Mouse (Mus musculus) lung, embryonic 14.5 days (tissue): Measurements from ENCODE around the gene Prdx3. TPM values are rescaled to one million over a fixed set of nuclear protein-coding genes. Genes with fewer than 3 reads are reported as not detected.
A peak's percentile ranks its signal among the peaks of the same experiment; 100 is the strongest.

Experiments
- ATAC-seq: fragments of 200-750 bp; cut with Nextera tagmentation; 2 replicates; pipeline ENCODE4 v1.8.0; 2017; ENCODE audit warnings: mild to moderate bottlenecking, moderate TSS enrichment, moderate library complexity; ENCODE audit not compliant: insufficient read depth
- DNase-seq: peaks from one replicate; pipeline ENCODE4 v3.0.0-alpha.2; 2015
- H3K27ac ChIP-seq: fragments of 300-500 bp; sonication (generic); 2 replicates; pipeline ENCODE4 v1.5.1; 2014; ENCODE audit warnings: low read depth, mild to moderate bottlenecking, moderate library complexity
- H3K27me3 ChIP-seq: fragments of 300-500 bp; sonication (generic); 2 replicates; pipeline ENCODE4 v1.6.1; 2014; ENCODE audit warnings: low read length, control low read depth; ENCODE audit not compliant: insufficient read depth
- H3K36me3 ChIP-seq: fragments of 300-500 bp; sonication (generic); 2 replicates; pipeline ENCODE4 v1.6.1; 2014; ENCODE audit warnings: control low read depth; ENCODE audit not compliant: insufficient read depth
- H3K4me1 ChIP-seq: fragments of 300-500 bp; sonication (generic); 2 replicates; pipeline ENCODE4 v1.6.1; 2014; ENCODE audit warnings: antibody characterized with exemption, control low read depth; ENCODE audit not compliant: insufficient read depth
- H3K4me2 ChIP-seq: fragments of 300-500 bp; sonication (generic); 2 replicates; pipeline ENCODE4 v1.6.1; 2014; ENCODE audit warnings: mild to moderate bottlenecking
- H3K4me3 ChIP-seq: fragments of 300-500 bp; sonication (generic); 2 replicates; pipeline ENCODE4 v1.5.1; 2014; ENCODE audit warnings: low read depth, low read length
- H3K9ac ChIP-seq: fragments of 300-500 bp; sonication (generic); 2 replicates; pipeline ENCODE4 v1.6.1; 2014
- H3K9me3 ChIP-seq: fragments of 300-500 bp; sonication (generic); 2 replicates; pipeline ENCODE4 v1.6.1; 2016; ENCODE audit warnings: low read depth, low read length, control low read depth
- CTCF ChIP-seq: IDR thresholded peaks from 2 replicates; pipeline ENCODE4 v1.5.1; 2016; ENCODE audit warnings: antibody characterized with exemption, low read depth
- WGBS: fragments of 180-500 bp; shearing (Covaris S2); extraction: QIAGEN DNeasy Blood & Tissue Kit; methylation state at CpG from one replicate; pipeline ENCODE4 v1.1.7; 2014; 5-methylcytosine and 5-hydroxymethylcytosine counted together
- polyA plus RNA-seq: library from polyadenylated mRNA; unstranded; fragments of >200 nt; fragmentation: Nextera tagmentation; extraction: Ambion mirVana; gene quantifications from 2 replicates; pipeline ENCODE4 v1.2.1, GENCODE M21; 2014

The Prdx3 gene
- polyA plus RNA-seq, 1 experiment from 2014 or later = 115 TPM

DNA sequence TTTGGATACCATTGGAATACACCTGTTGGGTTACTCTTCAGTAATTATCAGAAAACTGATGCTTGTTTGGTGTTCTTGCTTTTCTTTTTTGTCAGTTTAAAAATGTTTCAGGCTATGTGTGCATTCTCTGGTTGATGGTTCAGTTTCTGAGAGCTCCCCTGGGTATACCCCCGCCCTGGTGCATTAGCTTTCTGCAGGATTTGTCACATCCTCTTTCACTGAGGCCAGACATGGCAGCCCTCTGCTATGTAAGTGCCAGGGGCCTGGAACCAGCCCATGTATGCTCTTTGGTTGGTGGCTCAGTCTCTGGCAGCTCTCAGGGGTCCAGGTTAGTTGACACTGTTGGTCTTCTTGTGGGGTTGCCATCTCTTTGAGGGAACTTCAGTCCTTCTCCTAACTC is 29.6 kb upstream of the Prdx3 start:
- no peak for DNase-seq
- no peaks in the 10 kb centered on the region for H3K9me3 ChIP-seq
- TF ChIP-seq CTCF = no peak
- H3K9ac ChIP-seq = no peak overlapping the region
- H3K27ac ChIP-seq = no peak overlapping the region
- no peaks in the 10 kb centered on the region for H3K4me1 ChIP-seq
- H3K4me3 ChIP-seq = no peak overlapping the region
- 96% methylated on average over 1 of the region's 1 CpGs for WGBS
- H3K4me2 ChIP-seq = no peak overlapping the region
- ATAC-seq = no peak
- H3K27me3 ChIP-seq = no peaks in the 10 kb centered on the region
- H3K36me3 ChIP-seq = no peaks in the 10 kb centered on the region

DNA sequence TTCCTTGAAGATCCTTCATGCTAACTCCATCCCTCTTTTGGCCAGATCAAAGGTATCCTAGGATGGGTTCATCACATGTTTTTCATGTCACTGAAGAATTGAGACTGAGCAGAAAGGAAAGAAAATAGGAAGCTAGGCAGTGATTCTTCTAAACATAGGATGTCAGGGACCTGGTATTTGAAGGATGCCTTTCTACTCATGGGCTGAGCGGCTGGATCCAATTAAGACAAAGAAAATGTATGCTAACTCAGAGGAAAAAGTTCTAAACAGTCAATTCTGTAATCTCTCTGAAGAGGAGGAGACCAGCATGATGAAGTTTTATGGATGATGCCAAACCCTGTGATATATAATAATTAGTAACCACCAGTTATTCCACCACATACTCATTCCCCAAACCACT is 28.8 kb upstream of the Prdx3 start:
- no peak for ATAC-seq

DNA sequence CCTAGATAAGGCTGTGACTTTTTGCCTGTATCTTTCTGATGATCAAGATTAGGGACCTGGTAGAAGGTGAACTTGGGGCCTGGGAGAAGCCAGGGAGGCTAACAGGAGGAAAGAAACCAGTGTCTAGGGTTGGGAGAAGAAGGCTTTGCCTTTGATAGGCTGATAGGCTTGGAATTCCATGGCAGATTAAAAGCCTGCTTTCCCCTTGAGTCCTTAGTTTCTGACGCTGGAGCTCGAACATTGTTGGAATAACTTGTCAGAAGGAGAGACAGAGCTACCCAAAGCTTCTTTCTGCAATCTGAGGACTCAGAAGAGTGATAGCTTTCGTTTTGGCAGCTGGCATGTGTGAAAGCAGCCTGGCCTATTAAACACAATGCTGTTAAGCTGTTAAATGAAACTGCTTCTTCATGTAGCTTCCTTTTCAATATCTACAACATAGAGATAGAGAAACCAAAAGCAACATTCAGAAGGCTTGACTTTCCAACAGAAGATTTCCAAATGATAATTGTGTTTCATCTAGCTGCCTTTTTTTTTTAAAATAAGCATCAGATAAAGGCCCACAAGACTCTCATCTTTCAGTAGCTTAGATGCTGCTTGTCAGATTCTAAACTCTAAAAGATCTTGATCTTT is 21.0 kb upstream of the Prdx3 start:
- no peak for ATAC-seq
- 16% methylated on average over 3 of the region's 3 CpGs for WGBS
- no peak overlapping the region for H3K4me2 ChIP-seq

More for the DNA sequence above, 28.8 kb upstream of the Prdx3 start:
- no peak overlapping the region for H3K9ac ChIP-seq
- no peak for DNase-seq
- WGBS = 47% methylated on average over 1 of the region's 1 CpGs
- no peaks in the 10 kb centered on the region for H3K27me3 ChIP-seq
- H3K36me3 ChIP-seq = no peaks in the 10 kb centered on the region
- no peak for TF ChIP-seq CTCF
- H3K27ac ChIP-seq = no peak overlapping the region
- no peaks in the 10 kb centered on the region for H3K4me1 ChIP-seq
- no peak overlapping the region for H3K4me3 ChIP-seq
- no peak overlapping the region for H3K4me2 ChIP-seq
- H3K9me3 ChIP-seq = no peaks in the 10 kb centered on the region

DNA sequence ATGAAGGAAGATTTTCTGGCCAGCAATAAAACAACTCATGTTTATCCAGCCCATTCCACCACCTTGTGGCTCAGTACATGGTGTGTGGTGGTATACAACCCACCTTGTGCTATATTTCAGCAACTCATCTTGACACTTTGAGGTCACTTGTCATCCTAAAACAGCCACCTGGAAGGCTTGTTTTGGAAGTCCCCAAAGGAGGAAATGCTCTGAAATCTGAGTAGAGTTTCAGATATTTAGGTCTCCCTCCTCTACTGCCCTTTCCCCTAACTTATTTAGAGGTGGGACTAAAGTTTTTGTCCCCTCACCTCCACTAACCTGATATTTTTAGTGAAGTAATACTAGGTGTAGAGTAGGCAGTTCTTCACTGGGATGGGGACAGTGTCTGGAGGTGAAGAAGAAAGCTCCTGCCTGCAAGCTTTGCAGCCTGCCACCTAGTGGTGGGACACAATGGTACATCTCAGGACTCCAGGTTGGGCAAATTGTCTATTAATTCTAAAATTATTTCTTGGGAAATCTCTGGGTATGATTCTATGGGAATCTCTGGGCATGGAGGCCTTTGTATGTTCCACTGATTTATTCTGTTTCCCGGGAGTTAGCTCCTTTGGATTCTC is 17.7 kb upstream of the Prdx3 start:
- Histone ChIP-seq H3K36me3 (no peaks in the 10 kb centered on the region), H3K9ac (peak overlapping the region; percentile 14; the same call in 1 of the 2 replicates), H3K27ac (no peak overlapping the region), H3K4me1 (no peaks in the 10 kb centered on the region; the same call in 1 of the 2 replicates), H3K4me2 (peak overlapping the region; percentile 81), H3K4me3 (peak overlapping the region; percentile 79; the same call in 1 of the 2 replicates), H3K9me3 (no peaks in the 10 kb centered on the region), H3K27me3 (no peaks in the 10 kb centered on the region)
- no peak for ATAC-seq
- DNase-seq = peak; percentile 80
- TF ChIP-seq CTCF = peak; percentile 84
- 17% methylated on average over 1 of the region's 1 CpGs for WGBS

More for the DNA sequence above, 21.0 kb upstream of the Prdx3 start:
- Histone ChIP-seq H3K9me3 (no peaks in the 10 kb centered on the region), H3K9ac (no peak overlapping the region; the same call in 1 of the 2 replicates), H3K36me3 (no peaks in the 10 kb centered on the region), H3K27me3 (no peaks in the 10 kb centered on the region), H3K4me3 (no peak overlapping the region), H3K4me1 (no peaks in the 10 kb centered on the region; the same call in 1 of the 2 replicates), H3K27ac (no peak overlapping the region)
- DNase-seq = no peak
- TF ChIP-seq CTCF = no peak

DNA sequence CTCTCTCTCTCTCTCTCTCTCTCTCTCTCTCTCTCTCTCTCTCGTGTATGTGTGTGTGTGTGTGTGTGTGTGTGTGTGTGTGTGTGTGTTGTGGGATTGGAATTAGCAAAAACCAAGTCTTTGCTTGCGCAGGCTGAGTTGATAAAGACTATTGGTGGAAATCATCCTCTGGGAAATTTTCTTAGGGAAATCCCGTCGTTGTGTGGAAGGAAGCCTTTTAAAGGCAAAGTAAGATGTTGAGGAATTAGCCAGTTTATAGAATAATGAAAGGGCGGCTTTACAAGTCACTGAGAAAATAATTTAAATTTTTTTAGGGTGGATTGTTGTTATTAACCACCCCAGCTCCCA is 16.7 kb upstream of the Prdx3 start:
- Histone ChIP-seq H3K4me2 (peak overlapping the region; percentile 81), H3K9ac (peak overlapping the region; percentile 86), H3K27me3 (no peaks in the 10 kb centered on the region), H3K27ac (no peak overlapping the region), H3K9me3 (no peaks in the 10 kb centered on the region), H3K36me3 (no peaks in the 10 kb centered on the region), H3K4me1 (no peaks in the 10 kb centered on the region; the same call in 1 of the 2 replicates), H3K4me3 (peak overlapping the region; percentile 79)
- ATAC-seq (no peak), DNase-seq (peak; percentile 43)
- TF ChIP-seq CTCF = no peak
- WGBS = 8% methylated on average over 4 of the region's 5 CpGs

DNA sequence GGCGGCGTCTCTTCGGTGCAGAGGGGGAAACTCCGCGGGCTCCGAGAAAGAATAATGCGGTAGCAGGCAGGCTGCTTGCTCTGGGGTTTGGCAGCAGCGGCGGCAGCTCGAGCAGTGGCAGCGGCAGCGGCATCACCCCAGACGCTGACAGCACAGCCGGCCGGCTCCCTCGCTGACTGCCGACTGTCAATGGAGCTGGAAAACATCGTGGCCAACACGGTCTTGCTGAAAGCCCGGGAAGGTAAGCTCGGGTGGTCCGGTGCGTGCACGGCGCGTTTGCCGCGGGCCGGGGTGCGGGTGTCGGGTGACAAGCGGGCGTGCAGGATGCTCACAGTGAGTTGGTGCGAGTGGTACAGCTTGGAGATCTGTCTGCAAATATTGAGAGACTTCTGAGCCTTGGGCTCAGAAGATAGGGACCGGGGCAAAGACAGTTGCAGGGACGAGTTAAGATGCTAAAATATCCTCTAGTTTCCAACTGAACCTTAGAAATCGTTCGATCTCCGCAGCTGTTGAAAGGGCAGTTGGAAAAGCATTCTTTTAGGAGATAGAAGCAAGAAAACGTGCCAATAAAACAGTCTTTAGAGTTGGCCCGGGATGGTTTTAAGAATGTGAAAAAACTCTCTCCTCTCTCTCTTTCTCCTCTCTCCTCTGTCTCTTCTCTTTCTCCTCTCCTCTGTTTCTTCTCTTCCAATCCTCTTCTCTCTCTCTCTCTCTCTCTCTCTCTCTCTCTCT is 16.2 kb upstream of the Prdx3 start:
- H3K4me3 ChIP-seq = peak overlapping the region; percentile 79
- peak overlapping the region; percentile 81 for H3K4me2 ChIP-seq
- peak overlapping the region; percentile 86 for H3K9ac ChIP-seq
- WGBS = under 1% methylated on average over 41 of the region's 41 CpGs
- DNase-seq = no peak
- H3K36me3 ChIP-seq = no peaks in the 10 kb centered on the region
- H3K27me3 ChIP-seq = no peaks in the 10 kb centered on the region
- peak overlapping the region; percentile 98 for H3K27ac ChIP-seq
- no peaks in the 10 kb centered on the region for H3K9me3 ChIP-seq
- no peak for TF ChIP-seq CTCF
- no peaks in the 10 kb centered on the region; the same call in 1 of the 2 replicates for H3K4me1 ChIP-seq
- peak; percentile 36 for ATAC-seq
